Comparison of ENCODE assay signal across 22 mouse cellular contexts in the genomic region with DNA sequence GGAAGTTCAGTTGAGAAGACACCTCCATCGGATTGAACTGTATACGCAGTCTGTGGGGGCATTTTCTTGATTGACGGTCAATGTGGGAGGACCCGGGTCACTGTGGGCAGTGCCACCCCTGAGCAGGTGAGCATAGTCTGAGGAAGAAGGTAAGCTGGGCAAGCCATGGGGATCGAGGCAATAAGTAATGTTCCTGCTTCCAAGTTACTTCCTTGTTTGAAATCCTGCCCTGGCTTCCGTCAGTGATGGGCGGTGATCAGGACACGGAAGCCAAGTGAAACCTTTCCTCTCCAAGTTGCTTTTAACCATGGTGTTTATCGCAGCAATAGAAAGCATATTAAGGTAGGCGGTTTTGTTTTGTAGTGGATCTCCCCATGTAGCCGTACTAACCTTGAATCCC. TPM values are rescaled to one million over a fixed set of nuclear protein-coding genes. Genes with fewer than 3 reads are reported as not detected.
A peak's percentile ranks its signal among the peaks of the same experiment; 100 is the strongest.
DNase-seq lines count a peak whose midpoint lies in the region; ATAC-seq and TF ChIP-seq lines count a peak whose summit lies in the region.
"Had no signal": no experiment of that assay in that cellular context is flagged by ENCODE, and none has a peak within 500 bp of the region (broad histone marks: within the 10 kb centered on the region; RNA-seq: fewer than 3 reads in every experiment).

No protein-coding gene starts in this region.

- H3K9me3 ChIP-seq in liver, embryonic 16.5 days (replicated peaks; ENCODE audit: control insufficient read depth, low read length): no peaks in the 10 kb centered on the region
- H3K9me3 ChIP-seq in forebrain, embryonic 15.5 days: no peaks in the 10 kb centered on the region
- H3K9me3 ChIP-seq: embryonic facial prominence, embryonic 13.5 days; heart, embryonic 13.5 days; hindbrain, embryonic 13.5 days; midbrain, embryonic 12.5 days; neural tube, embryonic 12.5 days had no signal

- no peak overlapping the region for H3K4me2 ChIP-seq in liver, embryonic 16.5 days (ENCODE audit: low read depth, low read length)
- no peak overlapping the region for H3K4me2 ChIP-seq in forebrain, embryonic 15.5 days (replicated peaks)
- H3K4me2 ChIP-seq: embryonic facial prominence, embryonic 13.5 days; heart, embryonic 13.5 days; hindbrain, embryonic 13.5 days; midbrain, embryonic 12.5 days; neural tube, embryonic 12.5 days had no signal

- no peak for DNase-seq in lung, adult 2 months
- no peak for DNase-seq in lung, postnatal 14 days
- no peak for DNase-seq in frontal cortex, adult 2 months (ENCODE audit: extremely low spot score in 1 of 2, low spot score in 1 of 2)
- no peak for DNase-seq in embryo, embryonic 10.5 days (ENCODE audit: low spot score)
- DNase-seq: adrenal gland, adult 8-10 months; B cell, adult 2 months; cerebellum, postnatal 10 days; kidney, adult 9 months; kidney, postnatal 4 days; right cerebral cortex, adult 18-20 months; thymus, postnatal 36 days had no signal

- 50% methylated on average over 11 of the region's 11 CpGs for WGBS in lung, adult 2 months
- 69% methylated on average over 11 of the region's 11 CpGs for WGBS in liver, embryonic 16.5 days (ENCODE audit: insufficient replicate concordance)
- WGBS in forebrain, embryonic 15.5 days: 91% methylated on average over 11 of the region's 11 CpGs

- ATAC-seq in granulocyte monocyte progenitor cell, adult 5-6 weeks (replicated peaks; ENCODE audit: poor library complexity, severe bottlenecking): peak; percentile 20
- ATAC-seq in liver, embryonic 16.5 days (ENCODE audit: low read depth): no peak
- ATAC-seq in forebrain, embryonic 15.5 days (replicated peaks): no peak
- ATAC-seq: forebrain, embryonic 16.5 days; inflammation-experienced regulatory T-cells, adult 6 months had no signal

- H3K4me1 ChIP-seq in lung, adult 2 months (ENCODE audit: control insufficient read depth, insufficient read depth, low read length): peaks cover 13% of the 10 kb centered on the region
- peaks cover 17% of the 10 kb centered on the region for H3K4me1 ChIP-seq in liver, embryonic 16.5 days (ENCODE audit: control insufficient read depth, low read depth, low read length)
- H3K4me1 ChIP-seq in forebrain, embryonic 15.5 days: no peaks in the 10 kb centered on the region
- H3K4me1 ChIP-seq: embryonic facial prominence, embryonic 13.5 days; hindbrain, embryonic 13.5 days; neural tube, embryonic 12.5 days had no signal

- H3K27ac ChIP-seq in liver, embryonic 16.5 days (ENCODE audit: low read length): peak overlapping the region; percentile 42
- H3K27ac ChIP-seq in forebrain, embryonic 15.5 days (replicated peaks): no peak overlapping the region
- H3K27ac ChIP-seq: embryonic facial prominence, embryonic 13.5 days; heart, embryonic 13.5 days; hindbrain, embryonic 13.5 days; macrophage; midbrain, embryonic 12.5 days; neural tube, embryonic 12.5 days had no signal

- TF ChIP-seq POLR2A in lung, adult 2 months (IDR thresholded peaks at IDR 0.05; ENCODE audit: borderline replicate concordance, extremely low read depth, low read depth, low read length): peak; percentile 55; the same call in 1 of the 2 replicates

- H3K4me3 ChIP-seq in lung, adult 2 months (replicated peaks; ENCODE audit: extremely low read depth, low read depth, low read length): peak overlapping the region; percentile 35
- no peak overlapping the region for H3K4me3 ChIP-seq in liver, embryonic 16.5 days (ENCODE audit: low read depth, low read length)
- H3K4me3 ChIP-seq in forebrain, embryonic 15.5 days: no peak overlapping the region
- H3K4me3 ChIP-seq: embryonic facial prominence, embryonic 13.5 days; heart, embryonic 13.5 days; hindbrain, embryonic 13.5 days; midbrain, embryonic 12.5 days; neural tube, embryonic 12.5 days had no signal

- TF ChIP-seq CTCF in lung, adult 2 months (IDR thresholded peaks at IDR 0.05; ENCODE audit: insufficient read depth, low read length): no peak

- no peaks in the 10 kb centered on the region for H3K27me3 ChIP-seq in liver, embryonic 16.5 days (ENCODE audit: control insufficient read depth, insufficient read depth, low read depth, low read length)
- H3K27me3 ChIP-seq in forebrain, embryonic 15.5 days: no peaks in the 10 kb centered on the region
- H3K27me3 ChIP-seq: embryonic facial prominence, embryonic 13.5 days; heart, embryonic 13.5 days; hindbrain, embryonic 13.5 days; midbrain, embryonic 12.5 days; neural tube, embryonic 12.5 days had no signal

- no peaks in the 10 kb centered on the region for H3K36me3 ChIP-seq in liver, embryonic 16.5 days (ENCODE audit: control insufficient read depth, insufficient read depth)
- H3K36me3 ChIP-seq in forebrain, embryonic 15.5 days: no peaks in the 10 kb centered on the region
- H3K36me3 ChIP-seq: embryonic facial prominence, embryonic 13.5 days; heart, embryonic 13.5 days; hindbrain, embryonic 13.5 days; midbrain, embryonic 12.5 days; neural tube, embryonic 12.5 days had no signal

- no peak overlapping the region for H3K9ac ChIP-seq in liver, embryonic 16.5 days (ENCODE audit: low read depth, low read length)
- H3K9ac ChIP-seq in forebrain, embryonic 15.5 days (replicated peaks): no peak overlapping the region
- H3K9ac ChIP-seq: embryonic facial prominence, embryonic 13.5 days; heart, embryonic 13.5 days; hindbrain, embryonic 13.5 days; midbrain, embryonic 12.5 days; neural tube, embryonic 12.5 days had no signal

RNA-seq across cellular contexts. Expression of a gene that starts 7.8 kb away (rescaled TPM):
- polyA plus RNA-seq in lung, adult 2 months (2012; rRNA removed): 8.8 and 13.9 TPM in 2 replicates
- total RNA-seq in granulocyte monocyte progenitor cell, adult 5-6 weeks (2014; fragmentation: Nextera tagmentation): 0.30 and 5.4 TPM in 2 replicates
- 6.9 and 7.6 TPM in 2 replicates for total RNA-seq in granulocyte monocyte progenitor cell, adult 5-6 weeks (2017)
- 2.2 and 2.7 TPM in 2 replicates for polyA plus RNA-seq in liver, embryonic 16.5 days (2015; fragmentation: Nextera tagmentation; extraction: Ambion mirVana)
- 16.1 and 17.8 TPM in 2 replicates for polyA plus RNA-seq in forebrain, embryonic 15.5 days (2015; fragmentation: Nextera tagmentation; extraction: Ambion mirVana)
- 8.5 and 9.2 TPM in 2 replicates for polyA plus RNA-seq in frontal cortex, adult 2 months (2012; rRNA removed)

RNA-seq across cellular contexts. Expression of a gene that starts 50.2 kb away (rescaled TPM):
- polyA plus RNA-seq in lung, adult 2 months (2012; rRNA removed): 5.8 and 11.3 TPM in 2 replicates
- 87.7 and 90.3 TPM in 2 replicates for total RNA-seq in granulocyte monocyte progenitor cell, adult 5-6 weeks (2014; fragmentation: Nextera tagmentation)
- 67.3 and 124 TPM in 2 replicates for total RNA-seq in granulocyte monocyte progenitor cell, adult 5-6 weeks (2017)
- polyA plus RNA-seq in liver, embryonic 16.5 days (2015; fragmentation: Nextera tagmentation; extraction: Ambion mirVana): 22.5 and 23.0 TPM in 2 replicates
- polyA plus RNA-seq in forebrain, embryonic 15.5 days (2015; fragmentation: Nextera tagmentation; extraction: Ambion mirVana): 28.7 and 29.1 TPM in 2 replicates
- 31.1 and 32.0 TPM in 2 replicates for polyA plus RNA-seq in frontal cortex, adult 2 months (2012; rRNA removed)

RNA-seq across cellular contexts. Expression of a gene that starts 50.5 kb away (rescaled TPM):
- 16.7 and 23.5 TPM in 2 replicates for polyA plus RNA-seq in lung, adult 2 months (2012; rRNA removed)
- total RNA-seq in granulocyte monocyte progenitor cell, adult 5-6 weeks (2014; fragmentation: Nextera tagmentation): 160 and 220 TPM in 2 replicates
- total RNA-seq in granulocyte monocyte progenitor cell, adult 5-6 weeks (2017): 133 and 136 TPM in 2 replicates
- 214 and 238 TPM in 2 replicates for polyA plus RNA-seq in liver, embryonic 16.5 days (2015; fragmentation: Nextera tagmentation; extraction: Ambion mirVana)
- polyA plus RNA-seq in forebrain, embryonic 15.5 days (2015; fragmentation: Nextera tagmentation; extraction: Ambion mirVana): 434 and 436 TPM in 2 replicates
- polyA plus RNA-seq in frontal cortex, adult 2 months (2012; rRNA removed): 59.1 and 61.4 TPM in 2 replicates

RNA-seq across cellular contexts. Expression of a gene that starts 55.0 kb away (rescaled TPM):
- 0.12 and 0.14 TPM in 2 replicates for polyA plus RNA-seq in lung, adult 2 months (2012; rRNA removed)
- total RNA-seq in granulocyte monocyte progenitor cell, adult 5-6 weeks (2014; fragmentation: Nextera tagmentation): not detected in 2 replicates
- not detected in 2 replicates for total RNA-seq in granulocyte monocyte progenitor cell, adult 5-6 weeks (2017)
- 1.3 and 1.4 TPM in 2 replicates for polyA plus RNA-seq in liver, embryonic 16.5 days (2015; fragmentation: Nextera tagmentation; extraction: Ambion mirVana)
- polyA plus RNA-seq in forebrain, embryonic 15.5 days (2015; fragmentation: Nextera tagmentation; extraction: Ambion mirVana): 7.3 and 7.5 TPM in 2 replicates
- 2.0 and 2.6 TPM in 2 replicates for polyA plus RNA-seq in frontal cortex, adult 2 months (2012; rRNA removed)
- polyA plus RNA-seq: inflammation-experienced regulatory T-cells, adult 6 months; macrophage had no signal
